Mouse (Mus musculus) ES-Bruce4 (cell line): ENCODE data around the gene Stk4. TPM values are rescaled to one million over a fixed set of nuclear protein-coding genes. Genes with fewer than 3 reads are reported as not detected.

ENCODE experiments used
- H3K27ac ChIP-seq: 2 replicates; pipeline ENCODE4 v1.5.1; 2012; ENCODE audit warnings: low read length, inconsistent platforms; ENCODE audit not compliant: insufficient read depth
- H3K27me3 ChIP-seq: 2 replicates; pipeline ENCODE4 v1.6.1; 2012; ENCODE audit warnings: mild to moderate bottlenecking, low read length, inconsistent platforms; ENCODE audit not compliant: control insufficient read depth, poor library complexity, insufficient read depth, severe bottlenecking
- H3K36me3 ChIP-seq: 2 replicates; pipeline ENCODE4 v1.6.1; 2012; ENCODE audit warnings: inconsistent platforms, mild to moderate bottlenecking, low read length, moderate library complexity; ENCODE audit not compliant: control insufficient read depth, poor library complexity, insufficient read depth, severe bottlenecking
- H3K4me1 ChIP-seq: one replicate; pipeline ENCODE4 v1.8.1; 2011; ENCODE audit warnings: low read length; ENCODE audit not compliant: control insufficient read depth, insufficient read depth
- H3K4me3 ChIP-seq: 2 replicates; pipeline ENCODE4 v1.5.1; 2011; ENCODE audit warnings: low read depth, mild to moderate bottlenecking, low read length
- H3K9ac ChIP-seq: 2 replicates; pipeline ENCODE4 v1.6.1; 2012; ENCODE audit warnings: low read depth, mild to moderate bottlenecking, inconsistent platforms; ENCODE audit not compliant: poor library complexity, severe bottlenecking
- H3K9me3 ChIP-seq: replicated peaks from 2 replicates; pipeline ENCODE4 v1.6.1; 2012; ENCODE audit warnings: mild to moderate bottlenecking, low read length, inconsistent platforms; ENCODE audit not compliant: control insufficient read depth, poor library complexity, insufficient read depth, severe bottlenecking
- CTCF ChIP-seq: IDR thresholded peaks from one replicate; pipeline ENCODE4 v1.8.1; 2011; ENCODE audit warnings: low read depth, low read length
- EP300 ChIP-seq: IDR thresholded peaks from 2 replicates; pipeline ENCODE4 v1.6.1; 2011; ENCODE audit warnings: low read depth, low read length; ENCODE audit not compliant: insufficient read depth
- POLR2A ChIP-seq: IDR thresholded peaks from one replicate; pipeline ENCODE4 v1.8.1; 2011; ENCODE audit warnings: low read length; ENCODE audit not compliant: insufficient read depth
- polyA plus RNA-seq: library from polyadenylated mRNA; stranded (reverse); fragments of >200 nt; gene quantifications from 2 replicates; pipeline ENCODE4 v1.2.4, GENCODE M21; 2011; ENCODE audit warnings: low read depth; ENCODE audit not compliant: missing spikeins, insufficient read depth, insufficient read length

The Stk4 gene
- polyA plus RNA-seq, 1 experiment = 74.8 TPM

GRCm38 (mm10) chr2:164196700-164196990 is 126.5 kb downstream of the Stk4 start:
- Histone ChIP-seq H3K27ac (no peak overlapping the region), H3K4me3 (no peak overlapping the region), H3K36me3 (no peaks in the 10 kb centered on the region), H3K4me1 (no peaks in the 10 kb centered on the region), H3K27me3 (no peaks in the 10 kb centered on the region), H3K9me3 (no peaks in the 10 kb centered on the region), H3K9ac (no peak overlapping the region)
- no peak for TF ChIP-seq EP300
- TF ChIP-seq POLR2A = no peak
- no peak for TF ChIP-seq CTCF

- Histone ChIP-seq H3K9ac (no peak within 1 kb of the TSS), H3K4me1 (no peaks in the 10 kb centered on the region), H3K27me3 (no peaks in the 10 kb centered on the region), H3K36me3 (no peaks in the 10 kb centered on the region), H3K27ac (no peak within 1 kb of the TSS), H3K9me3 (no peaks in the 10 kb centered on the region), H3K4me3 (no peak within 1 kb of the TSS)
- no peak for TF ChIP-seq CTCF
- TF ChIP-seq EP300 = no peak
- TF ChIP-seq POLR2A = no peak
These were observed 129.7 kb downstream of the Stk4 start, which contains the start of gene Wfdc15a for GRCm38 (mm10) chr2:164199626-164200327. Wfdc15a (minus strand) TSS chr2:164200130.

Other genes with a start within 250 kb of the Stk4 start
- gene Ccn5, start 249.5 kb upstream of the Stk4 start, polyA plus RNA-seq = 1.0 and 1.2 TPM in 2 replicates
- not detected in 2 replicates for gene Kcnk15, start 216.7 kb upstream of the Stk4 start, polyA plus RNA-seq
- 0.88 and 1.7 TPM in 2 replicates for gene Rims4, start 151.6 kb upstream of the Stk4 start, polyA plus RNA-seq
- 132 and 137 TPM in 2 replicates for gene Ywhab, start 75.4 kb upstream of the Stk4 start, polyA plus RNA-seq
- gene Pabpc1l, start 44.9 kb upstream of the Stk4 start, polyA plus RNA-seq = 2.5 and 4.2 TPM in 2 replicates
- gene Tomm34, start 847 bp downstream of the Stk4 start, polyA plus RNA-seq = 90.0 and 91.0 TPM in 2 replicates
- gene Kcns1, start 100.8 kb downstream of the Stk4 start, polyA plus RNA-seq = 0.22 and 0.24 TPM in 2 replicates
- not detected in 2 replicates for gene Wfdc5, start 112.4 kb downstream of the Stk4 start, polyA plus RNA-seq
- not detected in 2 replicates for gene Wfdc12, start 120.3 kb downstream of the Stk4 start, polyA plus RNA-seq
- not detected in 2 replicates for gene Wfdc15a, start 129.8 kb downstream of the Stk4 start, polyA plus RNA-seq
- not detected in 2 replicates for gene Wfdc15b, start 151.3 kb downstream of the Stk4 start, polyA plus RNA-seq
- not detected in 2 replicates for gene Svs2, start 168.1 kb downstream of the Stk4 start, polyA plus RNA-seq
- not detected in 2 replicates for gene Svs3b, start 186.3 kb downstream of the Stk4 start, polyA plus RNA-seq
- not detected in 2 replicates for gene Svs4, start 208.1 kb downstream of the Stk4 start, polyA plus RNA-seq
- gene Svs3a, start 218.9 kb downstream of the Stk4 start, polyA plus RNA-seq = not detected in 2 replicates
- not detected in 2 replicates for gene Svs6, start 246.4 kb downstream of the Stk4 start, polyA plus RNA-seq